Mouse (Mus musculus): ENCODE measurements around the gene Amz2.

The Amz2 gene

DNA sequence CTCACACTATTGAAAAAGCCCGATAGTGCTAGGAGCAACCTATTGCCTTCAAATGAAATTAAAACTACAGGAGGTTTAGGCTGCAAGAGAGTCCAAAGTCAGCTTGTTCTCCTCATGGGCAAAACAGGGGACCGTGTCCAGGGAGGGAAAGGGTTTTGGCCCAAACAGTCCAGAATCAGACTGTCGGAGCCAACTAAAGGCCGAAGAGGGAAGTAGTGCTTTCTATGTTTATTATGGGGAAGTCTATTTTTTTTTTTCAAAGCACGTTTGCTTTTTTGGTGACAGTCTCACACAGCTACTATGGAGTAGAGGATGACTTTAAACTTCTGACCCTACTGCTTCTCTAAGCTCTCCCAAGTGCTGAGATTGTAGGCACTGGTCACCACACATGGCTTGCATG is 42.4 kb downstream of the Amz2 start:
- in situ Hi-C loops (cut with MseI, MboI) = no loop called here

DNA sequence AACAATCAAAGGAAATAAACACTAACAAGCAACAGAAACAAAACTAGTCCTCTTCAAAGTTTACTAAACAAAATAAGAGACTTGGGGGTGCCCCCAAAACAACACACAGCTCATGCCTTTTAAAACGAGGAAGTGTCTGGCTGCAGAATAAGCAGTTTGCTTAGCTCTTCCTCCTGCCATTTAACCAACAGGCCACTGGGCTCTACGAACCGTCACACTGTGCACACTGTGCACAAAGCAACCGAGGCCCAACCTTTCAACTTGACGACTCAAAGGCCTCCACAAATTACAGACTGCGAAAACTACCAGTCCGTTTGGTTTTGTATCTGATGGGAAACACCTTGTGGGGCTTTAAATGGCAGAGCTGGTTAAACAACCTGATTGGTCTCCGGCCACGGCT is 44.4 kb downstream of the Amz2 start:
- in situ Hi-C loops (cut with MseI, MboI) = no loop called here

DNA sequence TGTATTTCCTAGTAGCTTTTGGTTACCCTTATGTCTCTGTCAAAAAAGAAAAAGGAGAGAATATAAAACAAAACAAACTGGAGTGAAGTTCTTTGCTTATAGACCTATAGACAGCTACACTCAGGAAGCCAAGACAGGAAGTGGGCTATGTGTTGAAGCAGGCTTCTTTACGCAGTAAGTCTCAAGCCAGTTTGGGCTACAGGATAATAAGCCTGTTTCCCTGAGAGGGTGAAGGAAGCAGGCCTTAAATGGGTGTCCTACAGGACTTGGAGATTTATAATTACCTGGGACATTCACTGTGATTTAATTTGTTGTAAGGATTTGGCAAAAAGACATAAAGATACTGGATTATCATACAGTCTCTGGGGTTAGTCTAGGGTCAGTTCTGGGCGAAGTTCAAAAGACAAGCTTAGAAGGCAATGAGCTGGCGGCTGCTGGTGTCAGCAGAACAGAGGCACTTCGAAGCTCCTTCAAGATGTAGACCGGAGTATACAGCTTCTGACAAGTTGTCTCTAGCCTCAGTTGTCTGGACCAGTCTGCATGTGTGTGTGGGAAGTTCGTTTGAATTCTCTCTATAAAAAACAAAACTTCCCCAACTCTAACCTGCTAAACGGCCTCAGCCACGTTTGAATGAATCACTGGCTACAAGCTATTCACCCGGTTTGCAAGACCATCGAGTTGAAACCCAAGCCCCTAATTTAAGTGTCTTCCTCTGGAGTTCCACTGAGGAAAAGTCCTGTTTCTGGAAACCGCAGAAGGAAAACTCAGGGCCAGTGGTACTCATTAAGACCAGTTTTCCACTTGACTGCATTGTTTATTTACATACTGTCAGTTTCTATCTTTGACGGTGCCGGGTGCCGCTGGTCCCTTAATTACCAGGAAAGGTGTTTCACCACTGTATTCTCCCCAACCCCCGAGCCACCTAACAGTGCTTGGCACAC is 45.4 kb downstream of the Amz2 start:
- in situ Hi-C loops (cut with MseI, MboI) = no loop called here

- in situ Hi-C loops (cut with MseI, MboI) = no loop called here
These were observed 46.5 kb downstream of the Amz2 start for GRCm38 (mm10) chr11:109472171-109472691.

- in situ Hi-C loops (cut with MseI, MboI) = no loop called here
These were observed 47.0 kb downstream of the Amz2 start for GRCm38 (mm10) chr11:109472821-109473170.

DNA sequence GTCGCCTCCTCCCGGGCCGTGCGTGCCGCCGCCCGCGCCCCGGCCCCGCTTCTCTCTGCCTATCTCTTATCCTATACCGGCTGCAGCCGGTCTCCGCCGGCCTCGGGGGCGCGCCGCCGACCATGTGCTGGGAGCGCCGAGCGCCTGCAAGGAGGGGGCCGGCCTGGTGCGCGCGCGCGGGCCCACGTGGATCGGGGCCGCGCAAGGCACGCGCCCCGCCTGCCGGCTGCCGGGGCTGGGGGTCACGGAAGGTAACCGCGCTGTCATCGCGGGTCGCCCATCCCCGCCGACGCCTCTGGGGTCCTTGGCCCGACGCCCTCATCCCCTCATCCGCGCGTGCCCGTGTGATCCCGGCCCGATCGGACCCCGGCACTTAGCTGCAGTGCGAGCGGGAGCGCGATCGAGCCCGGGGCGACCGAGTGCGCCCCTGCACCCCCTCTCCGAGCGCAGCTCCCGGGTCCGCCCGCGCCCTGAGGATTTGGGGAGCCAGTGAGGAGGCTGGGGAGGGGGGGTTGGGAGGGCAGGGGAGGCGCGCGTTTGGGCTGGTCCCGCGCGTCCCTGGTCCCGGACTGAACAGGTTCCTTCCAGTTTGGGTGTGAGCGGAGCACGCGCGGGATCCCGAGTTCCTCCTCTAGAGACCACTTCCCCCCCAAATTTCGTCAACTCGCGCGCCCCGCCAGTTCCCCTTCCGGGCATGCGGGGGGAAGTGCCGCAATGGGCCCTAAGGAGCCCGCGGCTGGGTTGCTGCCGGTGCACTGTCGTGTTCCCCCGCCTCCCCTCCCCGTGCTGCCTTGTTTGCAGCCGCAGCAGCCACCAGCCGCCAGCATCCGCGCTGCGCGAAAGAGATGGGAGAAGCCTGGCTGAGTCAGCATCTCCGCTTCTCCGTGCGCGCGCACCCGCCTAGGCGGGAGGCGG is 47.7 kb downstream of the Amz2 start, which contains the start of the genes Arsg and Slc16a6:
TSS of gene Arsg (plus strand) at position 204 of the 915 bp plus-strand sequence.
TSS of gene Slc16a6 (minus strand) at position 428 of the 915 bp plus-strand sequence.
- in situ Hi-C loops (cut with MseI, MboI) = no loop called here

DNA sequence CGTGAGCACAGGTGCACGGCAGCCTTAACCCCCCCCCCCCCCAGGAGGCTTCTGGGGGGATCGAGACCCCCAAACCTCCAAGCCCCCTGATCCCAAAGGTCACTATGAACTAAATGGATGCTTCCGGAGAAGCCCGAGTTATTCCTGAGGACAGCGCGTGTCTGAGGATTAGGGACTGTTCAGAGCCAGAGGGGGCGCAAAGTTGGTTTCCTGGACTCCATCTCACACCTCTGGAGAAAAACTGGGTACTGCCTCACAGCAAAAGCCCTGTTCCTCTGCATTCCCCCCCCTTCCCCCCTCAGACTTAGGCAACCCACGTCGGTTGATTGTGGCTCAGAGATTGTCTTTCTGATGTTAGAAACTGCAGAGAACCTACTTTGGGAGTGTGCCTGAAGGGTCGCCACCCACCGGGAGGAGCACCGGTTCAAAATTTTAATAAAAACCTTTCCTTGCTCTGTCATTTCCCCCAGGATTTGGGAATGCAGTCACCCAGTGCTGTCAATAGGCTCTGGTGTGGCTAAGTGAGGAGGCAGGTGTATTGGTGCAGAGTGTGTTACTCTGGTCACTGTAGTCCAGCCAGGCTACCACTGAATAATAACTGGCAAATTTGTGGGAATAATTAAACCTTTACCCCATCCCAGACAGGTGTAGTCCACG is 48.5 kb downstream of the Amz2 start:
- in situ Hi-C loops (cut with MseI, MboI) = no loop called here

- in situ Hi-C loops (cut with MseI, MboI) = no loop called here
These were observed 49.1 kb downstream of the Amz2 start for GRCm38 (mm10) chr11:109474836-109475235.

DNA sequence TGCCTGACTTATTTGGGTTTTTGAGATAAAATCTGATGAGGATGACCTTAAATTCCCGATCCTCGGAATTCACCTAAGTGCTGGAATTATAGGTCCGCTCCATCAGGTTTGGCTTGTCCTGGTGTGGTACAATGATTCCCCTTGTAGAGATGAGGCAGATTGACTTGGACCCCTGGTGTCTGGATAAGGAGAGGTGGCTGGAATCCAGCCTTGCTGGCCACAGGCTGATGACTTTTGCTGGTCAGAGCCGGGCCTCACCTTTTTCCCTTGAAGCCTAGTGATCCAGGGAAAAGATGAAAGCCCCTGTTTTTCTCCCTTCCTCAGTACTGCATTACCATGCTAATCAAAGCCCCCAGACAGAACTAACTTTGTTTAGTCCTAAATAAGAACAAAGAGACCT is 50.0 kb downstream of the Amz2 start:
- in situ Hi-C loops (cut with MseI, MboI) = no loop called here

- in situ Hi-C loops (cut with MseI, MboI) = no loop called here
These were observed 50.5 kb downstream of the Amz2 start for GRCm38 (mm10) chr11:109476241-109476640.

GRCm38 (mm10) chr11:109476653-109477052 is 50.9 kb downstream of the Amz2 start:
- in situ Hi-C loops (cut with MseI, MboI) = no loop called here

DNA sequence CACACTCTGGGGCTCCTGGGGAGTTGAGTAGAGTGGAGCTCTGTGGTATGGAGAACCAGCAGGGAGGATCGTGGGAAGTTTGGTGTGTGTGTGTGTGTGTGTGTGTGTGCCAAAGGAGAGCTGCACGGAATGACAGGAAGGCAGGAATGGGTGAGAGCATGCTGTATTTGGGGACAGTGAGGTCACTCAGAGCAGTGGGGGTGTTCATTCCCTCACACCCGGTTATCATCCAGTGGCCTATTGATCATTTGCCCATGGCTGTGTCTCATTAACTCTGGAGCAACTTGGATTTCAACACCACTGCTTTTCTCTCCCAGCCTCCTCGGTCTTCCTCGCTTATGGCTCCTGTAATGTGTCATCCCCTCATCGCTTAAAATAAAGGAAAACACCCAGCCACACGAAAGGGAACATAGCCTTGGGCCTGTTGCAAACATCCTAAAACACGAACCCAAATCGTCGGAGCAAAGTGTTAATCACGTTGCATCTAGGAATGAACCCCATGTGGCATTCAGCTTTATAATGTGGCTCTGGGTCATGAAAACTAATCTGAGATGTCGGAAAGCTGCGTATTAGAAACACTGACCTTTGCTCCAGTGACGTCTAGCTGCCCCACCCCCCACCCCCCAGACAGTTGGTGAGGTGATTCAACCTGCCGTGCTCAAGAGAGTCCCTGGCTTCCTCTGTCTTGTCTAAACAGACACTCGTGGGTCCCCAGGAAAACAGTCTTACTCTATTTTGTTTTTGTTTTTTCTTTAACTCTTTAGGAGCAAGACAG is 52.0 kb downstream of the Amz2 start:
- in situ Hi-C loops (cut with MseI, MboI) = no loop called here

GRCm38 (mm10) chr11:109479575-109480285 is 54.0 kb downstream of the Amz2 start:
- in situ Hi-C loops (cut with MseI, MboI) = no loop called here

DNA sequence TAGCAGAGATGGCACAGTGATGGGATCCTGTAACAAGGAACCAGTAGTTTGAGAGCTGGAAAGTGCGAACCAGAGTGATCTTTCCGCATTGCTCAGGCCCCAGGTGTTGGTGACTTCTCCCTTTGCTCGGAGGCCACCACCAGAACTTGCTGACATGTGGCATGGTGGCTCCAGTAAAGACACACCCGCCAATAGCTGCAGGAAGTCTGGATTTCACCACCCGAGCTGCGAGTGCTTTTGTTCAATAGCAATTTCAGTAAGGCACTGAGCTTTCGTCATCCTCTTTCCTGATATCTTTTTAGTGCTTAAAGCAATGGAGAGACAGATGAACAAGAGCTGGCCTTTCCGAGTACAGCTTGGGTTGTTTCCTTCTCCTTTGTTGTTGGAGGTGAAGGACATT is 54.7 kb downstream of the Amz2 start:
- in situ Hi-C loops (cut with MseI, MboI) = no loop called here

DNA sequence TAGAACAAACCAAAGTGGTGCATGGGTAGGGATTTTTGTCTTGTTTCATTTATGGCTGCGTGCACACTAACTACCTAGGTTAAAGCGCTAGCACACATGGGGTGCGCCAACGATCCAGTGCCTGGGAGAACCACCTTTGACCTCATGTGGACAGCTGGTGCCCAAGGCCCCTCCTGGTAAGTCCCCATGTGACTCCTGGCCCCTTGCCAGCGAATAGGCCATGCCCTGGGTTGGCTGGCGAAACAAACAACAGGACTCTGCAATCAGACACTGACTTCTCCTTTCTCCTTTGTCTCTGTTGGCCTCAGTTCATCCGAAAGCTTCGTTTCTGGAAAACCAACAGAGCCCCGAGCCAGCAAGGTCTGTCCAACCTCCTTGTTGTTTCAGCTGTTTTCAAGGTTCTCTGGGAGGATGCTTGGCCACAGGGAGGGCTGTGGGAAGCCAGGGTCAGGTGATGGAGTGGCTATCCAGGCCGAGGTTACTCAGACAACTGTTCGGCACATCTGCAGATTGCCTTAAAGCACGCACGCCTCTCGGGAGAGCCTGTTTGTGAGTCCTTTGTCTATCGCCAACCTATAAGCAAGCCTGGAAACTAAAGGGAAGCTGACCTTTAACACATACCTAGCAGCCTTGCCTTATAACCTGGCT is 59.8 kb downstream of the Amz2 start:
- in situ Hi-C loops (cut with MseI, MboI) = no loop called here

- in situ Hi-C loops (cut with MseI, MboI) = no loop called here
These were observed 61.4 kb downstream of the Amz2 start for GRCm38 (mm10) chr11:109487111-109487510.

DNA sequence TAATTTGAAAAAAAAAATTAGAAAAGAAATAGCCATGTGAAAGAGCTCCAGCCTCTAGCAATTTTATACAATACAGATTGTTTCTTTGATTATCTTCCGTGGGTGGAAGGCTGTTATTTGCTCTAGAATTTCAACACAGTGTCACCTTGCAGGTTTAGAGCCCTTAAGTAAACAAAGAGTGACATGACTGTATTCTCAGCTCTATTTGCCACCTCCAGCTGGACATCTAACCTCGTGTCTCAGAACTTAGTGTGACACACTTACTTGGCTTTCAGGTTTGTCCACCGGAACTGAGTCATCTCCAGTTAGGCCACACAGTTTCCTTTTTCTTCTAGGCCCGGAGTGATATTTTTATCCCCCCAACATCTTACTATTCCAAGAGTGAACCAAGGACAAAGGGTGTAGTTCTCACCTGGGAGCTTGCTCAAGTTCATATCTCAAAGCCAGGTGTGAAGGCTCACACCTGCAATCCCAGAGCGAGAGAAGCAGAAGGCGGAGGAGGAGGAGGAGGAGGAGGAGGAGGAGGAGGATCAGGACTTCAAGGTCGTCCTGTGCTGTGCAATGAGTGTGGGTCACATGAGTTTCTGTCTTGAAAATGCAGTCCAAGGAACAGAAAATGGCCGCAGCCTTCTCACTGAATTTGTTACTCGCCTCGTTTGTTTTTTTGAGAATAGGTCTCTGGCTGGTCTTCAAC is 62.4 kb downstream of the Amz2 start:
- in situ Hi-C loops (cut with MseI, MboI) = no loop called here

- in situ Hi-C loops (cut with MseI, MboI) = no loop called here
These were observed 64.0 kb downstream of the Amz2 start for GRCm38 (mm10) chr11:109489763-109490162.

GRCm38 (mm10) chr11:109491844-109492243 is 66.1 kb downstream of the Amz2 start:
- in situ Hi-C loops (cut with MseI, MboI) = no loop called here

Measured in mouse trophoblast stem cell (cell line).